Mouse (Mus musculus) limb, embryonic 14.5 days (tissue): ENCODE data around the gene Tmem247. TPM values are rescaled to one million over a fixed set of nuclear protein-coding genes. Genes with fewer than 3 reads are reported as not detected.

Experiments used
- ATAC-seq: fragments of 200-750 bp; cut with Nextera tagmentation; 2 replicates; pipeline ENCODE4 v1.8.0; 2017; ENCODE audit warnings: low read depth, moderate number of reproducible peaks, moderate TSS enrichment; ENCODE audit not compliant: low FRiP score
- DNase-seq: peaks from one replicate; pipeline ENCODE4 v3.0.0-alpha.2; 2015; ENCODE audit warnings: low spot score
- H3K27ac ChIP-seq: fragments of 300-500 bp; sonication (generic); replicated peaks from 2 replicates; pipeline ENCODE4 v1.5.1; 2014; ENCODE audit warnings: low read depth, mild to moderate bottlenecking, low read length, moderate library complexity, mixed read lengths
- H3K27me3 ChIP-seq: fragments of 300-500 bp; sonication (generic); 2 replicates; pipeline ENCODE4 v1.6.1; 2014; ENCODE audit warnings: low read length, mixed read lengths; ENCODE audit not compliant: control insufficient read depth, insufficient read depth
- H3K36me3 ChIP-seq: fragments of 300-500 bp; sonication (generic); 2 replicates; pipeline ENCODE4 v1.6.1; 2014; ENCODE audit warnings: mild to moderate bottlenecking, low read length, moderate library complexity, mixed read lengths; ENCODE audit not compliant: control insufficient read depth, insufficient read depth
- H3K4me1 ChIP-seq: fragments of 300-500 bp; sonication (generic); 2 replicates; pipeline ENCODE4 v1.6.1; 2014; ENCODE audit warnings: antibody characterized with exemption, low read length, mixed read lengths; ENCODE audit not compliant: control insufficient read depth, insufficient read depth
- H3K4me2 ChIP-seq: fragments of 300-500 bp; sonication (generic); replicated peaks from 2 replicates; pipeline ENCODE4 v1.6.1; 2014; ENCODE audit warnings: low read depth, mild to moderate bottlenecking, low read length, moderate library complexity; ENCODE audit not compliant: severe bottlenecking
- H3K4me3 ChIP-seq: fragments of 300-500 bp; sonication (generic); replicated peaks from 2 replicates; pipeline ENCODE4 v1.5.1; 2014; ENCODE audit warnings: low read length
- H3K9ac ChIP-seq: fragments of 300-500 bp; sonication (generic); 2 replicates; pipeline ENCODE4 v1.6.1; 2014; ENCODE audit warnings: mild to moderate bottlenecking, low read depth, low read length, moderate library complexity; ENCODE audit not compliant: severe bottlenecking
- H3K9me3 ChIP-seq: fragments of 300-500 bp; sonication (generic); 2 replicates; pipeline ENCODE4 v1.6.1; 2016; ENCODE audit warnings: low read length; ENCODE audit not compliant: control insufficient read depth
- POLR2A ChIP-seq: fragments of 200-500 bp; IDR thresholded peaks from 2 replicates; pipeline ENCODE4 v1.8.0; 2012; ENCODE audit warnings: inconsistent platforms, mild to moderate bottlenecking, moderate library complexity, borderline replicate concordance; ENCODE audit not compliant: insufficient read depth, insufficient read length; ENCODE audit errors: extremely low read depth
- WGBS: fragments of 180-500 bp; shearing (Covaris S2); extraction: QIAGEN DNeasy Blood & Tissue Kit; methylation state at CpG from one replicate; pipeline ENCODE4 v1.1.7; 2014; 5-methylcytosine and 5-hydroxymethylcytosine counted together
- polyA plus RNA-seq, 2 experiments: library from polyadenylated mRNA; depleted of rRNA in 1 of 2; stranded (reverse) in 1 of 2; unstranded in 1 of 2; fragments of >200 nt; fragmentation: Nextera tagmentation in 1 of 2; extraction: Ambion mirVana in 1 of 2; gene quantifications; 2 replicates each; pipeline versions ENCODE4 v1.2.1 to v1.2.3; 2012 to 2014

The Tmem247 gene
- polyA plus RNA-seq, 2 experiments = not detected

- 33% methylated on average over 6 of the region's 6 CpGs for WGBS
- ATAC-seq = no peak
These were observed 10.5 kb upstream of the Tmem247 start for GRCm38 (mm10) chr17:86906601-86907000.

GRCm38 (mm10) chr17:86907092-86907491 is 10.1 kb upstream of the Tmem247 start:
- Histone ChIP-seq H3K4me2 (no peak overlapping the region), H3K36me3 (no peaks in the 10 kb centered on the region), H3K4me1 (peaks cover 9% of the 10 kb centered on the region), H3K4me3 (no peak overlapping the region), H3K9ac (no peak overlapping the region), H3K9me3 (no peaks in the 10 kb centered on the region), H3K27me3 (no peaks in the 10 kb centered on the region), H3K27ac (no peak overlapping the region)
- ATAC-seq = no peak
- 81% methylated on average over 3 of the region's 3 CpGs for WGBS
- DNase-seq = no peak
- TF ChIP-seq POLR2A = no peak

More at GRCm38 (mm10) chr17:86906601-86907000, 10.5 kb upstream of the Tmem247 start:
- no peak for DNase-seq
- no peak overlapping the region for H3K4me2 ChIP-seq
- H3K4me3 ChIP-seq = no peak overlapping the region
- H3K9me3 ChIP-seq = no peaks in the 10 kb centered on the region
- no peak overlapping the region for H3K27ac ChIP-seq
- H3K4me1 ChIP-seq = peaks cover 9% of the 10 kb centered on the region
- H3K9ac ChIP-seq = no peak overlapping the region
- no peaks in the 10 kb centered on the region for H3K27me3 ChIP-seq
- no peak for TF ChIP-seq POLR2A
- H3K36me3 ChIP-seq = no peaks in the 10 kb centered on the region

- Histone ChIP-seq H3K9ac (no peak overlapping the region), H3K4me3 (no peak overlapping the region), H3K27ac (no peak overlapping the region), H3K9me3 (no peaks in the 10 kb centered on the region), H3K4me1 (peaks cover 9% of the 10 kb centered on the region), H3K4me2 (no peak overlapping the region), H3K27me3 (no peaks in the 10 kb centered on the region), H3K36me3 (no peaks in the 10 kb centered on the region)
- DNase-seq (no peak), ATAC-seq (no peak)
- no peak for TF ChIP-seq POLR2A
- WGBS = 67% methylated on average over 8 of the region's 8 CpGs
These were observed 8.8 kb upstream of the Tmem247 start for GRCm38 (mm10) chr17:86908316-86908715.

GRCm38 (mm10) chr17:86909733-86910495 is 7.2 kb upstream of the Tmem247 start:
- ATAC-seq (no peak), DNase-seq (peak; percentile 38)
- TF ChIP-seq POLR2A = no peak
- Histone ChIP-seq H3K27ac (no peak overlapping the region), H3K4me1 (peaks cover 9% of the 10 kb centered on the region), H3K9me3 (no peaks in the 10 kb centered on the region), H3K9ac (no peak overlapping the region), H3K4me3 (no peak overlapping the region), H3K4me2 (no peak overlapping the region), H3K27me3 (no peaks in the 10 kb centered on the region), H3K36me3 (no peaks in the 10 kb centered on the region)
- 69% methylated on average over 14 of the region's 14 CpGs for WGBS

GRCm38 (mm10) chr17:86911261-86911660 is 5.9 kb upstream of the Tmem247 start:
- H3K36me3 ChIP-seq = no peaks in the 10 kb centered on the region
- no peaks in the 10 kb centered on the region for H3K27me3 ChIP-seq
- H3K9me3 ChIP-seq = no peaks in the 10 kb centered on the region
- 69% methylated on average over 5 of the region's 5 CpGs for WGBS
- no peak overlapping the region for H3K4me3 ChIP-seq
- H3K4me2 ChIP-seq = no peak overlapping the region
- ATAC-seq = no peak
- no peak overlapping the region for H3K9ac ChIP-seq
- H3K27ac ChIP-seq = no peak overlapping the region
- no peak for DNase-seq
- H3K4me1 ChIP-seq = no peaks in the 10 kb centered on the region
- TF ChIP-seq POLR2A = no peak
